Mouse (Mus musculus): ENCODE data around the gene D17H6S53E.
A peak's percentile ranks its signal among the peaks of the same experiment; 100 is the strongest.

The D17H6S53E gene

DNA sequence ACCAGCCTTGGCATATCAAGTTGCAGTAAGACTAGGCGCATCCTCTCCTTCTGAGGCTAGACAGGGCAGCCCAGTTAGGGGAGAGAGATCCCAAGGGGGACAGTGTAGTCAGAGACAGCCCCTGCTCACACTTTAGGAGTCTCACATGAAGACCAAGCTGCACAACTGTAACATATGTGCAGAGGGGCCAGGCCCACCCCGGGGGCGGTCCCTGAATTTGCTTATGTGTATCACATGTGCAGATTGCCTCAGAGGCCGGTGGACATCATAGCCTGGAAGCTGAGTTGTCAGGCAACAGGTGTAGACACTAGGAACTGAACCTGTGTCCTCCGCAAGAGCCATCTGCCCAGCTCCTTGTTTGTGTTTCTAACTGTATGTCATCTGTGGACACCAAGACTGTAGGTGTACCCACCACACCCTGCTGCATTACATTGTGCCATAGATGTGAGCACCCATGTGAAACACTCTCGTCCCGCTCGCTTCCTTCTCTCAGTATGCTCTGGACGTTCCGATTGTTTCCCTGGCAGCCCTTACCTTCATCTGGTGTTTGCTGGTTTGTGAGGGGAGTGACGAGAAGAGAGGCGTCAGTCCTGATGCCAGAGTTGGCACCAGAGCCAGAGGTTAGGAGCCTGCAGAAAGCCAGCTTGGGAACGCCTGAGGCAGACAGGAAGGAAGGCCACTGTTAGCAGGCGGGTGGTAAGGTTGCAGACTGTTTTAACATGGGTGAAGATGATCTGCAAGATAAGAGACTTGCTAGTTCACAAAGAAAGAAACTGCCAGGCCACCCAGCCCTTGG is 33.6 kb upstream of the D17H6S53E start:
- Histone ChIP-seq H3K36me3 (ENCODE audit: control insufficient read depth, insufficient read depth, low read length, poor library complexity, severe bottlenecking) (peaks cover 1% of the 10 kb centered on the region), H3K27me3 (ENCODE audit: control insufficient read depth, insufficient read depth, low read length, poor library complexity, severe bottlenecking) (no peaks in the 10 kb centered on the region)
- no peak for DNase-seq (ENCODE audit: low read depth, low spot score)

DNA sequence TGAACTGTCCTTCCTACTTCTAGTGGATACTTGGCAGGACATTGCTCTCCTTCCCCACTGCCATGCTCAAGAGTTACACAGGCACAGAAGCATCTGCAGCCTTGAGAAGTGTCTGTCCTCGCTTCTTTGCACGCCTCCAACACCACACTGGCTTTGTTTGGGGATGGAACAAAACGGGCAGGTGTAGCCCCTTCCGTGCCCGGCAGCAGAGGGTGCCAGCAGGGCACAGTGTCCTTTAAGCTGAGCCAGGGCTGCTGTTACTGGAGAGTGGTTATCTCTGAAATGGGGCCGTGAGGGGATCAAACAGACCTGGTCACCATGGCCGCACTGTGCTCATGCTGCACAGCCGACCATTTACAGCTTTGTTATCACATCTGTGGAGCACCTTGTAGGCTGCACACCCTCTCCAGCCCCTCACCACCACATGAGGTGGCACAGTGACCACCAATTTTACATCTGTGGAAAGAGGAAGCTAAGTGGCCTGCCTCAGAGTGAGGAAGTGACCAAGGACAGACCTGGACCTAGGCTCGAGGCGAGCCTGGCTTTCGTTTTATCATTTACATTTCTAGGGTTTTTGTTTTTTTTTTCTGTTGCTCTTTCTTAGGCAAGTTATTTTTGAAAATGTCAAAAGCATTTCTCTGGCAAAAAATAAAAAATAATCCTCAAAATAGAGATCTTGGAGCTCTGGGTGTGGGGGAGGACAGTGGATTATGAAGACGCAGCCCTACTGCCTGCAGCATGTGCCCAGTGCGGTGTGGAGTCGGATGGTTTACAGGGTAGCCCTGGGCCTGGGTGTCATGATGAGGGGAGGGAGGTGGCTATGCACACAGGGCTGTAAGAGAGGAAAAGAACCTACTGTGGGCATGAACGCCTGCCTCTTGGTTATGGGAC is 31.5 kb upstream of the D17H6S53E start:
- H3K27me3 ChIP-seq (ENCODE audit: control insufficient read depth, insufficient read depth, low read length, poor library complexity, severe bottlenecking), result no peaks in the 10 kb centered on the region
- peaks cover 4% of the 10 kb centered on the region for H3K36me3 ChIP-seq (ENCODE audit: control insufficient read depth, insufficient read depth, low read length, poor library complexity, severe bottlenecking)
- no peak for DNase-seq (ENCODE audit: low read depth, low spot score)

DNA sequence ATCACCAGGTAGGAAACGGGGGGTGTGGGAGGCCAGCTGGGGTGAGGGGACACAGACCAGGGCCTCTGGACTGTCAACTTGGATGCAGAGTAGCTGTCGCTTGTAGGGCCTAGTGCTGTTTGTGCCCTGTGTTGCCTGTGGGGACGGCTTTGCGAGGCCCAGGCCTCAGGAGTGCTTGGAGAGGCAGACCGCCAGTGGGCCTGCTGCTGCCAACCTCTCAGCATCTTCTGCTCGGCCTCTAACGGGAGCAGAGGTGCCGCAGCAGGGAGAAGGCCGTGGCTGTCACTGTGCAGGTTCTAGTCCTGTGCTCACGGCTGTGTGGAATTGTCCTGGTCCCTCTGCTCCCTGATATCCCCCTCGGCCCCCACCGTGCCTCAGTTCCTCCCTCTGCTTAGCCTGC is 29.6 kb upstream of the D17H6S53E start:
- DNase-seq (ENCODE audit: low read depth, low spot score), result no peak
- Histone ChIP-seq H3K36me3 (ENCODE audit: control insufficient read depth, insufficient read depth, low read length, poor library complexity, severe bottlenecking) (peaks cover 5% of the 10 kb centered on the region), H3K27me3 (ENCODE audit: control insufficient read depth, insufficient read depth, low read length, poor library complexity, severe bottlenecking) (no peaks in the 10 kb centered on the region)

DNA sequence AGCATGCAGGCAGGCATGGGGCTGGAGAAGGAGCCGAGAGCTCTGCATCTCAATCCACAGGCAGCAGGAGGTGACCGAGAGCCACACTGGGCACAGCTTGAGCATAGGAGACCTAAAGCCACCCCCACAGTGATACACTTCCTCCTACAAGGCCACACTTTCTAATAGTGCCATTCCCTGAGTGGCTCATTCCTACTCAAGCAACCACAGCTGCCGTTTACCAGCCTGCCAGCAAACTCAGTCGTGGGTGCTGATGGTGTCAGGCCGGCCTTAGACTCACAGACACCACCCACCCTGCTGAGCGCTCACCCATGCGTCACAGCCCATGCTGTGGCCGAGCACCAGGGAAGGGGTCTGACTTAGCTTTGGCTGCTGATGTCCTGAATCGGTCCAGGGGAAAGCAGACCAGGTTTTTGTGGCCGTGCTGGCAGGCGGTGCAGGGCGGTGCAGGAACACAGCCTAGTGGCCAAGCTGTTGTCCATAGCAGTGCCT is 29.0 kb upstream of the D17H6S53E start:
- peaks cover 6% of the 10 kb centered on the region for H3K36me3 ChIP-seq (ENCODE audit: control insufficient read depth, insufficient read depth, low read length, poor library complexity, severe bottlenecking)
- no peak for DNase-seq (ENCODE audit: low read depth, low spot score)
- no peaks in the 10 kb centered on the region for H3K27me3 ChIP-seq (ENCODE audit: control insufficient read depth, insufficient read depth, low read length, poor library complexity, severe bottlenecking)

DNA sequence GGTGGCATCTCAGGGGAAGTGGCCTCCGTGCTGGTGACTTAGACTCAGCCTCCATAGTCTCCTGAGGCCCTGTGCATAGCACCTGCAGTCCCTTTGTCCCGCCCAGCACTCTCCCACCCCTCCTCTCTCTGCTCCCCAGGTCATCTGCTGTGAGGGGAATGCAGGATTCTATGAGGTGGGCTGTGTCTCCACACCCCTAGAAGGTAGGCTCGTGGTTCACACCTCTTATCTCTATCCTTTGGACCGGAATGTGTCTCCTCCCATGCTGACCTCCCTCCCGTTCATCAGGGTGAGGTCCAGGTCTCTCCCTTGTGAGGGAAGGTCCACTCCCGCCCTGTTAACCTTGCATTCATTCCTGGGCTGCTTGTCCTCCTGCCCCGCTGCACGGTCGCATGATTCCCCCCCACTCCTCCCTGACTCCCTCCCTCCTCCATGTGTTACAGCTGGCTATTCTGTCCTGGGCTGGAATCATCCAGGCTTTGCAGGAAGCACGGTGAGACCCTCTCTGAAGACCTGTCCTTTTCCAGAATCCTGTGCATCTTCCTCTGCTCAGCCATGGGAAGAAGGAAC is 25.9 kb upstream of the D17H6S53E start:
- no peak for DNase-seq (ENCODE audit: low read depth, low spot score)
- Histone ChIP-seq H3K27me3 (ENCODE audit: control insufficient read depth, insufficient read depth, low read length, poor library complexity, severe bottlenecking) (no peaks in the 10 kb centered on the region), H3K36me3 (ENCODE audit: control insufficient read depth, insufficient read depth, low read length, poor library complexity, severe bottlenecking) (peaks cover 7% of the 10 kb centered on the region)

DNA sequence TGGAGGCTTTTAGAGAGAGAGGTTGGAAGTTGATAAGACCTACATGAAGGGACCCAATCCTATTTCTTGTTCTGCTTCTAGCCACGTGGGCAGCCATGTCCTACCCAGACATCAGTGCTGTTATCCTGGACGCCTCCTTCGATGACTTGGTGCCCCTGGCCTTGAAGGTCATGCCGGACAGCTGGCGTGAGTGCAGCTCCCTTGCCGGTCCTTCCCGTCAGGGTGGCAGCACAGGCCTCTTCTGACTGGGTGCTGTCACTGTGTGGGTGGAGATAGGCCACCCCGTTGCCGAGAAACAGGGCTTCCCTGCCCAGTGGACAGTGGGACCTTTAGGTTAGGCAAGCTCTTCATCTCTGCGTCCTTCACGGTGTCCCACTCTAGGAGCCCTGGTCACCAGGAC is 25.0 kb upstream of the D17H6S53E start:
- DNase-seq (ENCODE audit: low read depth, low spot score), result no peak
- Histone ChIP-seq H3K27me3 (ENCODE audit: control insufficient read depth, insufficient read depth, low read length, poor library complexity, severe bottlenecking) (no peaks in the 10 kb centered on the region), H3K36me3 (ENCODE audit: control insufficient read depth, insufficient read depth, low read length, poor library complexity, severe bottlenecking) (peaks cover 7% of the 10 kb centered on the region)

DNA sequence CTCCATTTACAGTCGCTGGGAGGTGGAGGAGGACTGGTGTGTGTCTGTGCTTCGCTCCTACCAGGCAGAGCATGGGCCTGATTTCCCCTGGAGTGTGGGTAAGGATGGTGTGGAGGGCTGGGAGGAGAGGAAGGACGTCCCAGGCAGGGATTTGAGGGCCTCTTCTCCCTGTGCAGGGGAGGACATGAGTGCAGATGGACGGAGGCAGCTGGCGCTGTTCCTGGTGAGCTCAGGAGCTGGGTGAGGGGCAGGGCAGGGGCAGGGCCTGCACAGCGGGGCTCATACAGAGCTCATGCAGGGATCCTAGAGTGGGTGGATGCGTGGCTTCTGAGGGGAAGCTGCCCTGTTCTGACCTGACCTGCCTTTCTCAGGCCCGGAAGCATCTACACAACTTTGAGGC is 23.9 kb upstream of the D17H6S53E start:
- Histone ChIP-seq H3K36me3 (ENCODE audit: control insufficient read depth, insufficient read depth, low read length, poor library complexity, severe bottlenecking) (peaks cover 7% of the 10 kb centered on the region), H3K27me3 (ENCODE audit: control insufficient read depth, insufficient read depth, low read length, poor library complexity, severe bottlenecking) (no peaks in the 10 kb centered on the region)
- no peak for DNase-seq (ENCODE audit: low read depth, low spot score)

DNA sequence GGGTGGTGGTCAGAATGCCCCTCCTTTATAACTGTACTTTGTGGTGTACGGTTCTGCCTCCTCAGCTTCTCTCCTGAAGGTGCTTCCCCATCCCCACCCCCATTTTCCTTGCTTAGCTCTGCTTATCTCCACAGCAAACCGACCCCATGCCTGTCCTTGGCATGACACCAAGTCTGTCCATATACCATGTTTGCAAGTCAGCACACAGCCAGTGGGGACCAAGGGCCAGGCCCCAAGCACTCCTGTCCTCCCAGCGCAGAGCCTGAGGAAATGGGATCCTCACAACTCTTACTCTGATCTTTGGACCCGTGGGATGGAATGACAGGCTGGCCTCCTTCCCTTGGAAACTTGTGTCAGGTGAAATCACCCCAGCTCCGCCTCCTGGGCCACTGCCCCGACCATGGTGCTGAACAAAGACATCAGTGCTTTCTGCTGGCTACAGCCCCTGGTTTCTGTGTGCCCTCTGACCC is 22.9 kb upstream of the D17H6S53E start:
- DNase-seq (ENCODE audit: low read depth, low spot score), result no peak
- Histone ChIP-seq H3K36me3 (ENCODE audit: control insufficient read depth, insufficient read depth, low read length, poor library complexity, severe bottlenecking) (peaks cover 7% of the 10 kb centered on the region), H3K27me3 (ENCODE audit: control insufficient read depth, insufficient read depth, low read length, poor library complexity, severe bottlenecking) (no peaks in the 10 kb centered on the region)

DNA sequence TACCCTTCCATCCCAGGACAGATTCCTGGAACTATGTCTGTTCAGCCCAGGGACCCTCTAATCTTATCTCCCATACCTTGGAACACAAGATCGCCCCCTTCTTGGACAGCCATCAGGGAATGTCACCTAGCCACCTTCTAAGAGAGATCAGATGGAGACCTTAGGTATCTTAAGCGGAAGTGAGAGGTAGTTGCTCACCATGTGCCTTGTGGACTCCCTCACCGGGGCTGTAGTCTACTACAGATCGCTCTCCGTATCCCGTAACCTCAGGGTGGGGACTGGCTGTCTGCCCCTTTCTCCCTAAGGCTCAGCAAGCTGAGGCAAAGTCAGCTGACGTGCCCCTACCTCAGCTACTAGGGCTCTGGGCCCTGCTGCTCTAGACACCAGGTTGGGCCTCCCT is 22.1 kb upstream of the D17H6S53E start:
- DNase-seq (ENCODE audit: low read depth, low spot score), result no peak
- H3K36me3 ChIP-seq (ENCODE audit: control insufficient read depth, insufficient read depth, low read length, poor library complexity, severe bottlenecking), result peaks cover 4% of the 10 kb centered on the region
- no peaks in the 10 kb centered on the region for H3K27me3 ChIP-seq (ENCODE audit: control insufficient read depth, insufficient read depth, low read length, poor library complexity, severe bottlenecking)

DNA sequence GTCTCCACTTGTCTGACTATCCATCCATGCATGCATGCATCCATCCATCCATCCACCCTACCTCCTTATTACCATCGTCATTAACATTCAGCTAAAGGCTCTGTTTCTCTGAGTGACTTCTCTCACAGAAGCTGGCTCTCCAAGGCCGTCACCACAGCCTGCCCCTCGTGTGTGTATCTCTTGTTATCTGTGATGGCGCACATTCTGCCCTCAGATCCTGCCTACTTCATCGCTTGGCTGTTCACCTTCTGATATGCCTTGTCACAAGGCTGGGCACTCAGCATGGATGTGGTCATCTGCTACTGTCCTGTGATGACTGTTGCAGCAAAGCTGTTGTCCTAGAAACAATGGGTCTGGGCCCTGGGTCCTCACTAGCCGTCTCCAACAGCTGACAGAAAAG is 21.4 kb upstream of the D17H6S53E start:
- Histone ChIP-seq H3K36me3 (ENCODE audit: control insufficient read depth, insufficient read depth, low read length, poor library complexity, severe bottlenecking) (peaks cover 4% of the 10 kb centered on the region), H3K27me3 (ENCODE audit: control insufficient read depth, insufficient read depth, low read length, poor library complexity, severe bottlenecking) (no peaks in the 10 kb centered on the region)
- no peak for DNase-seq (ENCODE audit: low read depth, low spot score)

DNA sequence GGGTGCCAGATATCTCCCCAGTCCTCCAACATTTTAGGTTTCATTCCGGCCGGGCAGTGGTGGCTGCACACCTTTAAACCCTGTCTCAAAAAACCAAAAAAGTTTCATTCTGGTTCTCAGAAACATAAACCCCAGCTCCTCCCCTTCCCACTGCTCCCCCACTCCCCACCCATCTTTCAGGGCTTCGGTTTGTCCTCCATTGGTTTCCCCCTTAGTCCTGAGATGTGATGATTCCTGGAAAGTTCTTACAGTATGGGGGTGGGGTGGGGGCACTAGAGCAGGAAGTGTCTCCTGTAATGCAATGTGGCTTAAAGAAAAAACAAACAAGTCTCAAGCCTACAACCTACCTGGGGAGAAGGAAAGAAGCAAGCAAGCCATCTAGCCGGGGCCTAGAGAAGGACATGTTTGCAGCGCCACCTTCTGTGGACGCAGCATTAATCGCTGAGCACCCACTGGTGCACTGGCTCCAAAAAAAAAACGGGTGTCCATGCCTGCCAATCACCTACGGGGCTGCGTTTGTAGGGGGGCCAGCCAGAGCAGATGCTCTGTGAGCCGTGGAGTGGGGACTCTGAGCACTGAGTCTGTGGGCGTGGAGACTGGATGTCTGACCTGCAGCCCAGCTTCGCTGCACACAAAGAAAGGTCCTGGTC is 20.3 kb upstream of the D17H6S53E start:
- Histone ChIP-seq H3K36me3 (ENCODE audit: control insufficient read depth, insufficient read depth, low read length, poor library complexity, severe bottlenecking) (peaks cover 4% of the 10 kb centered on the region), H3K27me3 (ENCODE audit: control insufficient read depth, insufficient read depth, low read length, poor library complexity, severe bottlenecking) (no peaks in the 10 kb centered on the region)
- peak; percentile 61 for DNase-seq (ENCODE audit: low read depth, low spot score)

DNA sequence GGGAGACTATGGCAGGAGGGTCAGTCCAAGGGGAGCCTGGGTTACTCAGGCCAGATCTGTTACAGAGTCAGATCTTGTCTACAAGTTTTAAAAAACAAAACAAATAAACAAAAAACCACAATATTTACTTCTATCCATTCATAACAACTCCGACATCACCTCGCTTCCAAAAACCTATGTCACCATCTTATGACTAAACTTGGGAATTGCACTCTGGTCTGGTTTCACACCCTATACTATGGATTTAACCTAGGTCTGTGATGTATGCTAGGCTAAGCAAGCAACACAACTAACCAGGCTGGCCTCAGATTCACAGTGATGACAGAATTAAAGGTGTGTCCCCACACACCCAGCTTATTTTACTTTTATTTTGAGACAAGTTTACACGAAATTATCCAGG is 19.7 kb upstream of the D17H6S53E start:
- DNase-seq (ENCODE audit: low read depth, low spot score), result no peak
- peaks cover 4% of the 10 kb centered on the region for H3K36me3 ChIP-seq (ENCODE audit: control insufficient read depth, insufficient read depth, low read length, poor library complexity, severe bottlenecking)
- no peaks in the 10 kb centered on the region for H3K27me3 ChIP-seq (ENCODE audit: control insufficient read depth, insufficient read depth, low read length, poor library complexity, severe bottlenecking)

DNA sequence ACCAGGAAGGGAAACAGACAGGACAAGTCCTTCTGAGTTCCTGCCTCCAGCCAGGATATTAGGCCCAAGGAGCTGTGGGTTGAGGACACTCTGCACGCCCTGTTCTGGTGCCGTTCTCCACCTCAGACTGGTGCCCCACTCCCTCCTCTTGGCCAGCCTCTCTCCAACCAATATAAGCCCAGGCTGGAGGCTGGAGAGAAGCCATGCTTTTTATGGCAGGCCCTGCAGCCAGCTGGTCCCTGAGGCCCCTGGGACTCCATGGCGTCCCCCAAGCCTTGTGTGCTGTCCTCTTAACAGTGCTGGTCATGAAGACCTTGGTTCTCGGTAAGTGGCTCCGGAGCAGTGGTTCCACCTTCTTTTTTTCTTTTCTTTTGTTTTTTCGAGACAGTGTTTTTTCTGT is 18.1 kb upstream of the D17H6S53E start, which contains the start of gene Ly6g5c:
Gene Ly6g5c, plus strand, starts transcription at position 183 of the 400 bp plus-strand sequence.
- no peaks in the 10 kb centered on the region for H3K27me3 ChIP-seq (ENCODE audit: control insufficient read depth, insufficient read depth, low read length, poor library complexity, severe bottlenecking)
- DNase-seq (ENCODE audit: low read depth, low spot score), result no peak
- no peaks in the 10 kb centered on the region; the same call in 1 of the 2 replicates for H3K36me3 ChIP-seq (ENCODE audit: control insufficient read depth, insufficient read depth, low read length, poor library complexity, severe bottlenecking)

DNA sequence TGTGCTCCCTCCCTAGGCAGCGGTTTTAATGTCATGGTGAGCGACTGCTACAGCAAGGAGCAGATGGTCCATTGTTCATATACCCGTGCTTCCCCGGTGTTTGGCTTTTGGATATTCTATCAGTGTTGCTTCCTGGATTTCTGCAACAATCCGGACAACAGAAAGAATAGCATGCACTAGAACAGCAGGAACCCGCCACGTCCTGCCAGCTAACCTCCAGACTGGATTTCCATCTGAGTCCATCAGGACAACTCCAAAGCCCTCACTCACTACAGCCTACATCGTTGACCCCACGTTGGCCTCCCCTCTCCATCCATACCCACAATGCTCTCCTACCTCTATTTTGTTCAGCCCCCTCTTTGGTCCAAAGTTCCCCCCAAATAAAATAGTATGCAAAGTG is 14.4 kb upstream of the D17H6S53E start:
- no peaks in the 10 kb centered on the region for H3K27me3 ChIP-seq (ENCODE audit: control insufficient read depth, insufficient read depth, low read length, poor library complexity, severe bottlenecking)
- no peaks in the 10 kb centered on the region; the same call in 1 of the 2 replicates for H3K36me3 ChIP-seq (ENCODE audit: control insufficient read depth, insufficient read depth, low read length, poor library complexity, severe bottlenecking)
- DNase-seq (ENCODE audit: low read depth, low spot score), result no peak
